Mouse (Mus musculus): ENCODE results near the gene Usp5. TPM values are rescaled to one million over a fixed set of nuclear protein-coding genes. Genes with fewer than 3 reads are reported as not detected.

The Usp5 gene
- polyA plus RNA-seq (2014; fragmentation: Illumina TruSeq; extraction: RNeasy Lipid Tissue Mini Kit (QIAGEN cat#74804); ENCODE audit: low read depth, low replicate concordance): 12.3 TPM

GRCm38 (mm10) chr6:124828868-124829798 lies at the start of gene Usp5, which contains the start of gene Cdca3:
Usp5 (minus strand) TSS chr6:124829484.
Cdca3 (plus strand) TSS chr6:124829547.

GRCm38 (mm10) chr6:124863658-124864298 lies 34.5 kb upstream of the Usp5 start, which contains the start of gene Gpr162:
Gpr162 (minus strand) TSS chr6:124863983.

GRCm38 (mm10) chr6:124856916-124857839 lies 27.9 kb upstream of the Usp5 start, which contains the start of gene P3h3:
P3h3 (minus strand) TSS chr6:124857752.

GRCm38 (mm10) chr6:124840241-124841167 lies 11.2 kb upstream of the Usp5 start, which contains the start of gene Gnb3:
Gnb3 (minus strand) TSS chr6:124840275.

GRCm38 (mm10) chr6:124813933-124814332 lies 15.4 kb downstream of the Usp5 start, which contains the start of gene Tpi1:
Tpi1 (minus strand) TSS chr6:124814296.

GRCm38 (mm10) chr6:124808358-124809012 lies 20.8 kb downstream of the Usp5 start, which contains the start of gene Spsb2:
Spsb2 (plus strand) TSS chr6:124808661.

GRCm38 (mm10) chr6:124779222-124779983 lies 49.9 kb downstream of the Usp5 start, which contains the start of gene Lrrc23:
Lrrc23 (minus strand) TSS chr6:124779727.

GRCm38 (mm10) chr6:124769101-124769765 lies 60.1 kb downstream of the Usp5 start, which contains the start of gene Eno2:
Eno2 (minus strand) TSS chr6:124769673.

Other genes starting within 250 kb of the Usp5 start
- not detected for gene C1s2, start 193.4 kb downstream of the Usp5 start, polyA plus RNA-seq (2014; fragmentation: Illumina TruSeq; extraction: RNeasy Lipid Tissue Mini Kit (QIAGEN cat#74804); ENCODE audit: low read depth, low replicate concordance)
- gene Lpcat3, start 166.5 kb downstream of the Usp5 start, polyA plus RNA-seq (2014; fragmentation: Illumina TruSeq; extraction: RNeasy Lipid Tissue Mini Kit (QIAGEN cat#74804); ENCODE audit: low read depth, low replicate concordance): 44.0 TPM
- gene Emg1, start 117.3 kb downstream of the Usp5 start, polyA plus RNA-seq (2014; fragmentation: Illumina TruSeq; extraction: RNeasy Lipid Tissue Mini Kit (QIAGEN cat#74804); ENCODE audit: low read depth, low replicate concordance): 22.3 TPM
- gene Phb2, start 117.1 kb downstream of the Usp5 start, polyA plus RNA-seq (2014; fragmentation: Illumina TruSeq; extraction: RNeasy Lipid Tissue Mini Kit (QIAGEN cat#74804); ENCODE audit: low read depth, low replicate concordance): 46.9 TPM
- gene Ptpn6, start 90.8 kb downstream of the Usp5 start, polyA plus RNA-seq (2014; fragmentation: Illumina TruSeq; extraction: RNeasy Lipid Tissue Mini Kit (QIAGEN cat#74804); ENCODE audit: low read depth, low replicate concordance): 3.8 TPM
- gene Grcc10, start 88.1 kb downstream of the Usp5 start, polyA plus RNA-seq (2014; fragmentation: Illumina TruSeq; extraction: RNeasy Lipid Tissue Mini Kit (QIAGEN cat#74804); ENCODE audit: low read depth, low replicate concordance): 7.5 TPM
- gene Gm45234, start 73.5 kb downstream of the Usp5 start, polyA plus RNA-seq (2014; fragmentation: Illumina TruSeq; extraction: RNeasy Lipid Tissue Mini Kit (QIAGEN cat#74804); ENCODE audit: low read depth, low replicate concordance): not detected
- 0.56 TPM for gene Atn1, start 73.0 kb downstream of the Usp5 start, polyA plus RNA-seq (2014; fragmentation: Illumina TruSeq; extraction: RNeasy Lipid Tissue Mini Kit (QIAGEN cat#74804); ENCODE audit: low read depth, low replicate concordance)
- not detected for gene Eno2, start 59.8 kb downstream of the Usp5 start, polyA plus RNA-seq (2014; fragmentation: Illumina TruSeq; extraction: RNeasy Lipid Tissue Mini Kit (QIAGEN cat#74804); ENCODE audit: low read depth, low replicate concordance)
- gene Lrrc23, start 49.8 kb downstream of the Usp5 start, polyA plus RNA-seq (2014; fragmentation: Illumina TruSeq; extraction: RNeasy Lipid Tissue Mini Kit (QIAGEN cat#74804); ENCODE audit: low read depth, low replicate concordance): not detected
- not detected for gene Spsb2, start 20.8 kb downstream of the Usp5 start, polyA plus RNA-seq (2014; fragmentation: Illumina TruSeq; extraction: RNeasy Lipid Tissue Mini Kit (QIAGEN cat#74804); ENCODE audit: low read depth, low replicate concordance)
- 50.1 TPM for gene Tpi1, start 15.2 kb downstream of the Usp5 start, polyA plus RNA-seq (2014; fragmentation: Illumina TruSeq; extraction: RNeasy Lipid Tissue Mini Kit (QIAGEN cat#74804); ENCODE audit: low read depth, low replicate concordance)
- gene Cdca3, start 63 bp upstream of the Usp5 start, polyA plus RNA-seq (2014; fragmentation: Illumina TruSeq; extraction: RNeasy Lipid Tissue Mini Kit (QIAGEN cat#74804); ENCODE audit: low read depth, low replicate concordance): 0.90 TPM
- gene Gnb3, start 10.8 kb upstream of the Usp5 start, polyA plus RNA-seq (2014; fragmentation: Illumina TruSeq; extraction: RNeasy Lipid Tissue Mini Kit (QIAGEN cat#74804); ENCODE audit: low read depth, low replicate concordance): not detected
- gene P3h3, start 28.3 kb upstream of the Usp5 start, polyA plus RNA-seq (2014; fragmentation: Illumina TruSeq; extraction: RNeasy Lipid Tissue Mini Kit (QIAGEN cat#74804); ENCODE audit: low read depth, low replicate concordance): not detected
- gene Gpr162, start 34.5 kb upstream of the Usp5 start, polyA plus RNA-seq (2014; fragmentation: Illumina TruSeq; extraction: RNeasy Lipid Tissue Mini Kit (QIAGEN cat#74804); ENCODE audit: low read depth, low replicate concordance): not detected
- gene Cd4, start 58.7 kb upstream of the Usp5 start, polyA plus RNA-seq (2014; fragmentation: Illumina TruSeq; extraction: RNeasy Lipid Tissue Mini Kit (QIAGEN cat#74804); ENCODE audit: low read depth, low replicate concordance): 0.16 TPM
- gene Lag3, start 82.2 kb upstream of the Usp5 start, polyA plus RNA-seq (2014; fragmentation: Illumina TruSeq; extraction: RNeasy Lipid Tissue Mini Kit (QIAGEN cat#74804); ENCODE audit: low read depth, low replicate concordance): not detected
- 344 TPM for gene Ptms, start 90.6 kb upstream of the Usp5 start, polyA plus RNA-seq (2014; fragmentation: Illumina TruSeq; extraction: RNeasy Lipid Tissue Mini Kit (QIAGEN cat#74804); ENCODE audit: low read depth, low replicate concordance)
- 16.7 TPM for gene Mlf2, start 101.9 kb upstream of the Usp5 start, polyA plus RNA-seq (2014; fragmentation: Illumina TruSeq; extraction: RNeasy Lipid Tissue Mini Kit (QIAGEN cat#74804); ENCODE audit: low read depth, low replicate concordance)
- 16.8 TPM for gene Cops7a, start 136.1 kb upstream of the Usp5 start, polyA plus RNA-seq (2014; fragmentation: Illumina TruSeq; extraction: RNeasy Lipid Tissue Mini Kit (QIAGEN cat#74804); ENCODE audit: low read depth, low replicate concordance)
- gene Pianp, start 167.2 kb upstream of the Usp5 start, polyA plus RNA-seq (2014; fragmentation: Illumina TruSeq; extraction: RNeasy Lipid Tissue Mini Kit (QIAGEN cat#74804); ENCODE audit: low read depth, low replicate concordance): not detected
- 11.4 TPM for gene Zfp384, start 179.7 kb upstream of the Usp5 start, polyA plus RNA-seq (2014; fragmentation: Illumina TruSeq; extraction: RNeasy Lipid Tissue Mini Kit (QIAGEN cat#74804); ENCODE audit: low read depth, low replicate concordance)
- gene Ing4, start 210.3 kb upstream of the Usp5 start, polyA plus RNA-seq (2014; fragmentation: Illumina TruSeq; extraction: RNeasy Lipid Tissue Mini Kit (QIAGEN cat#74804); ENCODE audit: low read depth, low replicate concordance): 11.2 TPM
- 0.90 TPM for gene Acrbp, start 220.2 kb upstream of the Usp5 start, polyA plus RNA-seq (2014; fragmentation: Illumina TruSeq; extraction: RNeasy Lipid Tissue Mini Kit (QIAGEN cat#74804); ENCODE audit: low read depth, low replicate concordance)
- not detected for gene Lpar5, start 238.4 kb upstream of the Usp5 start, polyA plus RNA-seq (2014; fragmentation: Illumina TruSeq; extraction: RNeasy Lipid Tissue Mini Kit (QIAGEN cat#74804); ENCODE audit: low read depth, low replicate concordance)

All from liver, adult 10 weeks (tissue).